Mouse (Mus musculus): ENCODE results near the gene Fam3c.

The Fam3c gene

GRCm38 (mm10) chr6:22354031-22354430 lies 2.0 kb downstream of the Fam3c start:
- DNase-seq (ENCODE audit: low spot score in 2 of 2), result no peak

- no peak for DNase-seq (ENCODE audit: low spot score in 2 of 2)
Observed at GRCm38 (mm10) chr6:22351551-22351950, 4.5 kb downstream of the Fam3c start.

- DNase-seq (ENCODE audit: low spot score in 2 of 2), result no peak
Observed at GRCm38 (mm10) chr6:22350239-22350571, 5.8 kb downstream of the Fam3c start.

GRCm38 (mm10) chr6:22349531-22350238 lies 6.4 kb downstream of the Fam3c start:
- DNase-seq (ENCODE audit: low spot score in 2 of 2), result no peak

GRCm38 (mm10) chr6:22348975-22349374 lies 7.1 kb downstream of the Fam3c start:
- DNase-seq (ENCODE audit: low spot score in 2 of 2), result no peak

- DNase-seq (ENCODE audit: low spot score in 2 of 2), result no peak
Observed at GRCm38 (mm10) chr6:22348130-22348529, 7.9 kb downstream of the Fam3c start.

GRCm38 (mm10) chr6:22347132-22347902 lies 8.7 kb downstream of the Fam3c start:
- no peak for DNase-seq (ENCODE audit: low spot score in 2 of 2)

- DNase-seq (ENCODE audit: low spot score in 2 of 2), result no peak
Observed at GRCm38 (mm10) chr6:22344443-22344842, 11.6 kb downstream of the Fam3c start.

- no peak for DNase-seq (ENCODE audit: low spot score in 2 of 2)
Observed at GRCm38 (mm10) chr6:22343706-22344105, 12.3 kb downstream of the Fam3c start.

GRCm38 (mm10) chr6:22343292-22343691 lies 12.8 kb downstream of the Fam3c start:
- no peak for DNase-seq (ENCODE audit: low spot score in 2 of 2)

- DNase-seq (ENCODE audit: low spot score in 2 of 2), result no peak
Observed at GRCm38 (mm10) chr6:22340779-22341178, 15.3 kb downstream of the Fam3c start.

GRCm38 (mm10) chr6:22339763-22340542 lies 16.1 kb downstream of the Fam3c start:
- DNase-seq (ENCODE audit: low spot score in 2 of 2), result no peak

- no peak for DNase-seq (ENCODE audit: low spot score in 2 of 2)
Observed at GRCm38 (mm10) chr6:22332548-22332947, 23.5 kb downstream of the Fam3c start.

GRCm38 (mm10) chr6:22330169-22330960 lies 25.7 kb downstream of the Fam3c start:
- peak in 1 of 2 experiments; percentile 37 for DNase-seq (ENCODE audit: low spot score in 2 of 2)

GRCm38 (mm10) chr6:22327931-22328330 lies 28.1 kb downstream of the Fam3c start:
- DNase-seq (ENCODE audit: low spot score in 2 of 2), result no peak

- DNase-seq (ENCODE audit: low spot score in 2 of 2), result no peak
Observed at GRCm38 (mm10) chr6:22327091-22327490, 29.0 kb downstream of the Fam3c start.

GRCm38 (mm10) chr6:22326289-22326688 lies 29.8 kb downstream of the Fam3c start:
- no peak for DNase-seq (ENCODE audit: low spot score in 2 of 2)

- DNase-seq (ENCODE audit: low spot score in 2 of 2), result peak; percentile 49 to 66
Observed at GRCm38 (mm10) chr6:22325364-22326072, 30.5 kb downstream of the Fam3c start.

GRCm38 (mm10) chr6:22298059-22298458 lies 58.0 kb downstream of the Fam3c start:
- no peak for DNase-seq (ENCODE audit: low spot score in 2 of 2)

GRCm38 (mm10) chr6:22297028-22297427 lies 59.0 kb downstream of the Fam3c start:
- no peak for DNase-seq (ENCODE audit: low spot score in 2 of 2)

- DNase-seq (ENCODE audit: low spot score in 2 of 2), result no peak
Observed at GRCm38 (mm10) chr6:22293922-22294321, 62.1 kb downstream of the Fam3c start.
